Mouse (Mus musculus) heart, adult 10 weeks (tissue): ENCODE measurements around the gene Alyref. TPM values are rescaled to one million over a fixed set of nuclear protein-coding genes. Genes with fewer than 3 reads are reported as not detected.

Experiments
- polyA plus RNA-seq: library from polyadenylated mRNA; stranded (reverse); fragments of 350-450 nt; fragmentation: Illumina TruSeq; extraction: RNeasy Lipid Tissue Mini Kit (QIAGEN cat#74804); gene quantifications from one replicate; pipeline ENCODE4 v1.2.3, GENCODE M21; 2014; ENCODE audit warnings: low read depth, low replicate concordance

Alyref gene
- polyA plus RNA-seq = 25.3 TPM

DNA sequence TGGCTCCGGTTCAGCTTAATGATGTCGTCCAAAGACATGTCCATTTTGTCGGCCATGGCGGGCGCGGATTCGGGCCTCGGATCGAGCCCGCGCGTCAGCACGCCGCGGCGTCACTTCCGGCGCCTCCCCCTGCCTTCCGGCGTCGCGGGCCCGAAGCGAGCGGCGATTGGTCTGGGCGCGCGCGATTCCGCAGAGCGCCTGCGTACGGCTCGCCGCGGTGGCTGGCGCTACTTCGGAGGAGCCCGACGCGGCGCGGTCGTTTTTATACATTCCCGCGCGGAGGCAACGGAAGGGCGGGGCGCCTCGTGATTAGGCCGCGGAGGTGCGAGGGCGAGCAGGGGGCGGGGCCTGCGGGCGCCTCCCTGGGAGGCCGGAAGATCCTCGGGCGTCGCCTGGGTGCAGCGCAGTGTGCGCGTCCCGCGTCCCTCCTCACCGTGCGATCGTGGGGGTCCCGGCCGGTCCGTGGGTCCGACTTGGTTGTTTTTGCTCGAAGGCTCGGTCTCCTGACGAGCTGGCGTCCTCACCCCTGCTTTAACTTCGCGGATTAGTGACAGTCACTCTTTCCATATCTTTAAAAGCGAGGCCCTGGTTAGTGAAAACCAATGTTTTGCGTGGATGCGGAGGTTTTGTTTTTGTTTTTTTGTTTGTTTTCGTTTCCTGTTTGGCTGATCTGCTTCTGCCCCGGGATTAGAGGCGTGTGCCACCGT, at the start of gene Alyref, which contains the start of gene Anapc11:
Gene Alyref (minus strand): TSS at position 83 of the 707 bp plus-strand sequence.
Gene Anapc11 (plus strand): TSS at position 139 of the 707 bp plus-strand sequence.

DNA sequence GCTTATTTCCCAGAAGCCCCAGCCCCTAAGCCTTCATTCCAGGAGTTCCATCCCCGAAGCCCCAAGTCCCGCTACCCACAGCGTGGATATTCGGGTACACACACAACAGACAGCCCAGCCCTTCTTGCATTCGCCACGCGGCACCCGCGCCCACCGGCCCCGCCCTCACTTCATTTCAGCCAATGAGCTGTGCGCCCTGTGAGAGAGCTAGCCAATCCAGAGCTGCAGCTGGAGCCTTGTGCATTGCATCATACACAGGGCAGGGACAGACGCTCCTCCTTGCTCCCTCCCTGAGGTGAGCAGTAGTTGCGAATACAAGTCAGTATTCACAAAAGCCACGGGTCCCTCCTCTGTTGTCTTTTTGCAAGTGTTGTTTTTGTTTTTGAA, 45.4 kb upstream of the Alyref start, which contains the start of gene Pycr1:
Gene Pycr1 (minus strand): TSS at position 169 of the 387 bp plus-strand sequence.

DNA sequence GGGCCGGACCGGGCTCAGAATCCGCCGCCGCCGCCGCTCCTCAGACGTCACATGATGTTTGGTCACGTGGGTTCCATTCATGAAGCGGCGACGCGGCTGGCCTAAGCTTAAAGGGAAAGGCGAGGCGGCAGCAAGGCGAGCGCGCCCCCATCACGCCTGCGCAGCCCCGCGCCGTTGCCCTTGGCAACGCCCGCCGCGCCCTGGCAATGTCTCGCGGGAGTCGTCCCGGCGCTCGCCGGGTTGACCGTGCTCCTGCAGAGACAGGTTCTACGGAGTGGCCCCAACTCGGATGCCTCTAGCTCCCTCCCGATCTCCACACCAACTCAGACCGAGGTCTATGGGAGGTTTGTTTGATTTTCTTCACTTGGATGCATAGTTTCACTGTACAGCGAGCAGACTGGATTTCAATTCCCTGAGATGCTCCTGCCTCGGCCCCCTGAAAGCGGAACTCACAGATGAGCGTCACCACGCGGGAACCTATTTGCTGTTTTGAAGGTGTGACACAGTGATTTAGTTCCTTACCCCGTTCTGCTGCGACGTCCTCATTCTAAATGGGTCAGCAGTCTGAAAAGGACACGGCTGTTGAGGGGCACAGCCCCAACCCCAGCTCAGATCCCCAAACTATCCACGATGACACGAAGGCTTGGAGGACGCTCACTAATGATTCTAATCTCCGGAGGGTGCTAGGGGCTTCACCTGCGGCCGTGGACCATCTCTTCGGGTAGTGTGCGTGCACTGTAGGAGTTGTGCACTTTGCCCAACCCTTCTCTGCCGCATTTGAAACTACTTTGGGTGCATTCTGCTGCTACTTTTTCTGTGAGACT, 35.6 kb upstream of the Alyref start, which contains the start of gene Mafg:
Gene Mafg (minus strand): TSS at position 81 of the 824 bp plus-strand sequence.

DNA sequence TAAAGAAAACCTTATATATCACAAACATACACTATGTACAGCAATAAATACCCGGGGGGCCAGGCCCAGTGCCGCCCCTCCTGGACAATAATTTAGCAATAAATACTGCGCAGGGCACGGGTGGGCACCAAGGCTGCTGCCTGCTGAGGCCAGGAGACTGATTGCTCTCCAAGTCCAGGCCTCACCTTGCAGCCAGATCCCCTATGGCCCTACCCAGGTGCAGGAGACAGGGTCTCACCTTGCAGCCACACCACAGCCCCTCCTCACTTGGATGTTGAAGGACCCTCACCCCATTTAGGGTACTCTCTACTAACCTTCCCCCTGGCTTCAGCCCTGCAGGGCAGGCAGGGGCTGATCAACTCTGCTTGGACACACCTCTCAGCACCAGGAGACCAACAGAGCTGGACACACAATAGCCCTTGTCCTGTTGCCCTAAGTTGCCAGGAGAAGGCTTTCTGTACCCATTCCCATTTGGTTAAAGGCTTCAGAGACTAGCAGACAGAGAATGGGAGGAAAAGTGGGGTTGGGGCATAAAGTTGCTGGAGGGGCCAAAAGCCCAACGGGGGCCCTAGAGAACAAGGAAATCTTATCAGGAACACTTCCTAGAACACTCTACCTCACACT, 27.1 kb upstream of the Alyref start, which contains the start of gene Sirt7:
Gene Sirt7 (minus strand): TSS at position 89 of the 624 bp plus-strand sequence.

DNA sequence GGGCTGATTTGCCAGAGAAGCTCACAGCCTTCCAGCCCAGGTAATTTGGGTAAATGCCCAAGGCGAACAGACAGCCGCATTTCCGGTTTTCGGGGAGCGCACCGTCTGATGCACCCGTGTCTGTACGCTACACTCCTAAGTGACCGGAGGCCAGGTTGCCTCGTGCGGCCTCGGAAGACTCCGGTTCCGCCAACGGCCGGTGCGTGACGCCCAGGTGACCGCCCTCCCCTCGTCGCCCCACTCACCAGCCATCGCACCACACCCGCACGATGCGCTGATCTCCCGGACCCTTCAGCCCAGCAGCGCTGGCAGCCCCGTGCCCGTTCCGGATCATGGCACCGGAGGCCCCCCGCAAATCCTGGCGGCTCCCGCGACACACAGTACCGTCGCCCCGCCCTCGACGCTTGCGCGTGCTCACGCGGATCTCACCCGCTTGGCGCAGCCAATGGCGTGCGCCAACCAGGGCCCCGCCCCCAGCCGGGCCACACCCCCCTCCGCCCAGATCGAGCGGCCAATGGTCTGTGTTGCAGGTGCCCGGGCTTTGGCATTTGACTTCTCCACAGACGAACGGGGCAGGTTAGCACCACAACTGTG, 19.5 kb upstream of the Alyref start, which contains the start of gene Pcyt2:
Gene Pcyt2 (minus strand): TSS at position 418 of the 594 bp plus-strand sequence.

DNA sequence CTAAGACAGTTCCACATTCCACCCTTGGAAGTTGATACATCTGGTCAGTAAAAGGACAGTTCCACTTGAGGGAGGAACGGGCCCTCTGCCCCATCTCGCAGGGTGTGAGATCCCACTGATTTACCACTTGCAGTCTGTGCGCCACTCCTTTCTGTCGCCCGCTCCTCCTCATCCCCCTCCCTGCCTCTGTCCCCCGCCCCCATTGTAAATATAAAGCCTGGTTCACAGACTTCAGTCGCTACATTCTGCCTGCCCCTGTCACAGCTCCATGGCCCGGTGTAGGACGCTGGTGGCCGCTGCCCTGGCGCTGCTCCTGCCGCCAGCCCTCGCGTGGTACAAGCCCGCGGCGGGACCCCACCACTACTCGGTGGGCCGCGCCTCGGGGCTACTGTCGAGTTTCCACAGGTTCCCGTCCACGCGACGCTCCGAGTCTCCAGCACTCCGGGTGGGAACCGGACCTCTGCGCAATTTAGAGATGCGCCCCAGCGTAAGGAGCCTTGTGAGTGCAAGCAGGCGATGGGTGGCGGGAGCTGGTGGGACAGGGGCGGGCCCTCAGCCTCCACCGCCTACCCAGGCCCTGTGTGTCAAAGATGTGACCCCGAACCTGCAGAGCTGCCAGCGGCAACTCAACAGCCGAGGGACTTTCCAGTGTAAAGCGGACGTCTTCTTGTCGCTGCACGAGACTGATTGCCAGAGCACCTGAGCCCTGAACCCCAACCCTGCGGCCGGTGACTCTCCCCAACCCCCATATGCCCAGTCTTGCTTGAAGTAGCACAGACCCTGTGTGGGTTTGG, 10.3 kb upstream of the Alyref start, which contains the start of gene Npb:
Gene Npb (plus strand): TSS at position 237 of the 794 bp plus-strand sequence.

DNA sequence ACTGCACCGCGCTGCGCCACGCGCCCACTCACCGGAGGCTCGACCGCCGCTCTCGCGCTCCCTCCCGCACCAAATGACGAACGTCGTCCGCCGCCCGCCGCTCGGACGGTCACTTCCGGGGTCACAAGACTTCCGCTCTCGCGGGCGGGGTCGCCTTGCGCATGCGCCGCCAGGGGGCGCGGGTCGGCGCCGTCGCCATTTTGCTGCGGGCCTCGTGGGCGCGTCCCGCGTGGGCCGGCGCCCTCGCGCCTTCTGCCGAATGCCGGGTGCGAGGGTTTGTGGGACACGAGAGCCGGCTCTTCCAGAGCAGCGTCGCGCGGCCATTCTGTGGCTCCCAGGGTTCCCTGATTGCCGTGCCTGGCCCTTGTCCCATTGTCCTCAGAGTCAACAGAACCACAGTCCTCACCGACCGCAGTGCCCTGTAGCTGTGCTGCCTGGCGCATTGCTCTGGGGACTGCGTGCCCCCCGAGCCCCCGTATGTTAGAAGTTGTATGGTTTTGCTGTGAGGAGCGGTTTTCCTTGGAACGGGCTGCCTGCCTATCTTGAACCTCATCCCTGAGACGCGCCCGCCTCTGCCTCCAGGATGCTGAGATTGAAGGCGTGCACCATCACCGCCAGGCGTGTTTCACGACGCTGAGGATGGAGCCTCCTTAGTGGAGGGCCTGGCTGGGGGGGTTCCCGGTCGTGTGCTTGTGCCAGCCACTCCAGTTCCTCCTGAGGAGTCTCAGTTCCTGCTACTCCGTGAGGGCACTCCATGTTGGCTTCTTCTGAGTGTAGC, 16.5 kb downstream of the Alyref start, which contains the start of gene Arhgdia:
Gene Arhgdia (minus strand): TSS at position 135 of the 778 bp plus-strand sequence.

DNA sequence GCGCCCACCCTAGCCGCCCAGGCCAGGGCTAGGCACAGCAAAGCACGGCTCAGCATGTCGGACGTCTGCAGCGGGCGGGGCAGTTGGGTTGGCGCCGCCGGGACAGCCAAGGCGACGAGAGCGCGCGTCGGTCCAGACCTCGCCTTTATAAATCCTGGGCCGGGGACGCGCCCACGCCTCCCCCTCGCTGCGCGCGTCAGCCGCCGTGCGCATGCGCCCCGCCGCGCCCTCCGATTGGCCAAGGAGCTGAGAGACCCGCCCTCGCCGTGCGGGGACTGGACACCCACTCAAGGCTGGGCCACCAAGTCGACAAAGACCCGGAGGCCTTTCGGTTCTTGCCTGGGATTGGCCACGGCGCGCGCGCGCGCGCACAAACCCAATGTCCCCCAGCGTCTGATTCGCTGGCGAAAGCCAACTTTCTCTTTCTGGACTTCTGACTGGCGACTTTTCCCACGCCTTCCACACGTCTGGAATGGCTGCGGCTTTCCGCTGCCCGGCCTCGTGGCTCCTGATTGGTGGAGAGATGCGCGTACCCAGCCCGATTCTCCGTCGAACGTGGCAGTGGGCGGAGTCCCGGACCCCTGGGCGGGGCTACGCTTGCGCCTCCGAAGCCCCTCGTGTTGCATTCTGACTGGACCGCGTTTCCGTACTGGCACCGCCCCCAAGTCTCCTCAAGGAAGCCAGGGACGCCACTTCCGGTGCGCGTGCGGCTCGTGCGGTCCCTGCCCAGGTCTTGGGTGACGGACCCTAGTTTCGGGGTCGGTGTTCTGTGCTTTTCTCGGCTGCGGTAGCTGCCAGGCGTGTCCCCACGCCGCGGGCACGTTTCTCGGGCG, 25.2 kb downstream of the Alyref start, which contains the start of gene P4hb:
Gene P4hb (minus strand): TSS at position 502 of the 833 bp plus-strand sequence.

DNA sequence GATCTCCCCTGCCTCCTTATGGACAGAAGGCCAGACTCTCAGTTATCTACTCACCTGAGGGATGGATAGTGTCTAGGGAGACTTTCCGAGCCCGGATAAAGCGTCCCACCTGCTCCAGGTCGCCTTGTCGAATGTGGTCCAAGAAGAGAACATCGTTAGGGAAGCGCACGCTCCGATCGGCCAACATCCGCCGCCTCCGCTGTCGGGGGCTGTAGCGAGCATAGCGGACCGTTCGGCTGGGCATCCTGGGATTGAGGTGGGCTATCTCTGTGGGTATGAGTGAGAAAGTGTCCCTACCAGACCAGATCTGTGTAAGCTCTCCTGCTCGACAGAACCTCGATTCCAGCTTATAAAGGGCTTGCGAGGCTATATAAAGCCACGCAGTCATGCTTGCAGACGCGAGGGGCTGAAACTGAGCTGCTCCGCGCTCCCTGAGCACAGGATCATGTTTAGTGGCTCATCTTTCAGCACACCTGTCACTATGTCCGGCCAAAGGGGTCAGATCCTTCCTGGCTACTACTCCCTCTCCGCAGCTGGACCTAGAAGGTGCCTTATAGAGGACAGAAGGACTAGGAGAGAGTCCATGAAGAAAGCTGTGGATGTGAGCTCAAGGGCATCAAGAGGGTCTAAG, 47.2 kb downstream of the Alyref start, which contains the start of gene Ppp1r27:
Gene Ppp1r27 (minus strand): TSS at position 323 of the 631 bp plus-strand sequence.

DNA sequence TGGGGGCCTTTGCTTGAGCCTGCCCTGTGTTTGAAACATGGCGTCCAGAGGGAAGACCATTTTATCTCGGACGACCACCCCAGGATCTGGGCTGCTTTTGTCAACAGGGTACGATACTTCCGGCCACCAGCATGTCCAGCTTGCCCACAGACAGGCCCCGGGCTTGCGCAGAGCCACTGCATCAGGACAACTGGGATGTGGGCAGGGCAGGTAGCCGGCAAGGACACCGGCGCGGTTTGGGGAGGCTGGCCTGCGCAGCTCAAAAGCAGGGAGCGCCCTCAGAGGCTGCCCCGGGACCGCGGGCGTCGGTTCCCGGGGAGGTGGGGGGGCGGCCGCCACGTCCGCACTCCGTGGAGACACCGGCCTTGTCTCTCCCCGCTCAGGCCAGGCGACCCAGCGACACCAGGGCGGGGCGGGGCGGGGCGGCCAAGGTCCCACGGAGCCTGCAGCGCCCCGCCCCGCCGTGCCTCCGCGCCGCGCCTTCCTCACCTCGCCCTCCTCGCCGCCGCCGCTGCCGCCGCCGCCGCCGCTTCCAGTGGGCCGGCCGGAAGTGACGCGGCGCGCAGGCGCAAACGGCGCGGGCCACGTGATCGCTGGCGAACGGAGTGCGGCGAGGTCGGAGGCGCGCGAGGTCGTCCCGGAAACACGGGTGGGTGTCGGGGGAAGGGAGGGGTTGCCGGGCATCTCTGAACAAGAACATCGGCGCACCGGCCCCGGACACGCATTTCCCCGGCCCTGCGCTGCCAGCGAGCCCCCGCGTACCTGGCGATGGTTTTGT, 48.8 kb downstream of the Alyref start, which contains the start of gene Mcrip1:
Gene Mcrip1 (minus strand): TSS at position 560 of the 778 bp plus-strand sequence.

Other genes starting within 250 kb of the Alyref start
- gene Actg1, start 249.8 kb downstream of the Alyref start, polyA plus RNA-seq = 443 TPM
- gene Fscn2, start 236.8 kb downstream of the Alyref start, polyA plus RNA-seq = not detected
- gene Faap100, start 219.6 kb downstream of the Alyref start, polyA plus RNA-seq = 12.4 TPM
- gene Nploc4, start 160.7 kb downstream of the Alyref start, polyA plus RNA-seq = 46.6 TPM
- gene Tspan10, start 155.7 kb downstream of the Alyref start, polyA plus RNA-seq = not detected
- 1.0 TPM for gene Pde6g, start 144.9 kb downstream of the Alyref start, polyA plus RNA-seq
- 53.5 TPM for gene Oxld1, start 140.3 kb downstream of the Alyref start, polyA plus RNA-seq
- gene Ccdc137, start 140.2 kb downstream of the Alyref start, polyA plus RNA-seq = 10.3 TPM
- gene Arl16, start 130.8 kb downstream of the Alyref start, polyA plus RNA-seq = 11.3 TPM
- gene Mrpl12, start 113.8 kb downstream of the Alyref start, polyA plus RNA-seq = 230 TPM
- 12.9 TPM for gene Slc25a10, start 106.5 kb downstream of the Alyref start, polyA plus RNA-seq
- 0.81 TPM for gene Gcgr, start 67.7 kb downstream of the Alyref start, polyA plus RNA-seq
- 64.9 TPM for gene Mcrip1, start 48.6 kb downstream of the Alyref start, polyA plus RNA-seq
- not detected for gene Ppp1r27, start 47.2 kb downstream of the Alyref start, polyA plus RNA-seq
- gene P4hb, start 25.1 kb downstream of the Alyref start, polyA plus RNA-seq = 176 TPM
- 159 TPM for gene Arhgdia, start 16.7 kb downstream of the Alyref start, polyA plus RNA-seq
- gene Anapc11, start 56 bp upstream of the Alyref start, polyA plus RNA-seq = 53.2 TPM
- gene Npb, start 10.1 kb upstream of the Alyref start, polyA plus RNA-seq = not detected
- 72.2 TPM for gene Pcyt2, start 19.6 kb upstream of the Alyref start, polyA plus RNA-seq
- 16.4 TPM for gene Sirt7, start 26.9 kb upstream of the Alyref start, polyA plus RNA-seq
- gene Mafg, start 35.2 kb upstream of the Alyref start, polyA plus RNA-seq = 42.4 TPM
- 2.0 TPM for gene Pycr1, start 45.4 kb upstream of the Alyref start, polyA plus RNA-seq
- 61.7 TPM for gene Myadml2, start 49.8 kb upstream of the Alyref start, polyA plus RNA-seq
- gene Notum, start 62.8 kb upstream of the Alyref start, polyA plus RNA-seq = not detected
- 39.2 TPM for gene Aspscr1, start 74.6 kb upstream of the Alyref start, polyA plus RNA-seq
- 53.4 TPM for gene Cenpx, start 115.4 kb upstream of the Alyref start, polyA plus RNA-seq
- gene Lrrc45, start 115.6 kb upstream of the Alyref start, polyA plus RNA-seq = 12.1 TPM
- gene Rac3, start 123.1 kb upstream of the Alyref start, polyA plus RNA-seq = 4.0 TPM
- 23.6 TPM for gene Dcxr, start 128.9 kb upstream of the Alyref start, polyA plus RNA-seq
- gene Cbr2, start 133.7 kb upstream of the Alyref start, polyA plus RNA-seq = 30.3 TPM
- 3.6 TPM for gene Hmga1b, start 164.4 kb upstream of the Alyref start, polyA plus RNA-seq
- gene Rfng, start 185.8 kb upstream of the Alyref start, polyA plus RNA-seq = 18.9 TPM
- gene Gps1, start 185.9 kb upstream of the Alyref start, polyA plus RNA-seq = 66.7 TPM
- gene Dus1l, start 198.0 kb upstream of the Alyref start, polyA plus RNA-seq = 27.0 TPM
- 30.7 TPM for gene Fasn, start 226.2 kb upstream of the Alyref start, polyA plus RNA-seq